Mouse (Mus musculus) stomach, postnatal 0 days (tissue): ENCODE measurements around the gene Amn. TPM values are rescaled to one million over a fixed set of nuclear protein-coding genes. Genes with fewer than 3 reads are reported as not detected.

ENCODE experiments used
- ATAC-seq: fragments of 200-750 bp; cut with Nextera tagmentation; 2 replicates; pipeline ENCODE4 v1.8.0; 2017; ENCODE audit not compliant: low FRiP score, low TSS enrichment
- DNase-seq: peaks from one replicate; pipeline ENCODE4 v3.0.0-alpha.2; 2016; ENCODE audit warnings: low spot score
- H3K27ac ChIP-seq: fragments of 300-500 bp; sonication (generic); replicated peaks from 2 replicates; pipeline ENCODE4 v1.5.1; 2014; ENCODE audit warnings: mild to moderate bottlenecking, control low read depth
- H3K27me3 ChIP-seq: fragments of 300-500 bp; sonication (generic); 2 replicates; pipeline ENCODE4 v1.6.1; 2014; ENCODE audit warnings: low read length; ENCODE audit not compliant: control insufficient read depth, insufficient read depth
- H3K36me3 ChIP-seq: fragments of 300-500 bp; sonication (generic); 2 replicates; pipeline ENCODE4 v1.6.1; 2014; ENCODE audit warnings: low read length, mixed read lengths; ENCODE audit not compliant: control insufficient read depth, insufficient read depth
- H3K4me1 ChIP-seq: fragments of 300-500 bp; sonication (generic); replicated peaks from 2 replicates; pipeline ENCODE4 v1.6.1; 2014; ENCODE audit warnings: antibody characterized with exemption; ENCODE audit not compliant: control insufficient read depth, insufficient read depth
- H3K4me2 ChIP-seq: fragments of 300-500 bp; sonication (generic); replicated peaks from 2 replicates; pipeline ENCODE4 v1.6.1; 2014; ENCODE audit warnings: low read depth, mild to moderate bottlenecking, control low read depth, moderate library complexity
- H3K4me3 ChIP-seq: fragments of 300-500 bp; sonication (generic); 2 replicates; pipeline ENCODE4 v1.5.1; 2014; ENCODE audit warnings: low read depth, low read length, control low read depth
- H3K9ac ChIP-seq: fragments of 300-500 bp; sonication (generic); 2 replicates; pipeline ENCODE4 v1.6.1; 2014; ENCODE audit warnings: mild to moderate bottlenecking, low read length, control low read depth, mixed read lengths
- H3K9me3 ChIP-seq: fragments of 300-500 bp; sonication (generic); 2 replicates; pipeline ENCODE4 v1.6.1; 2016; ENCODE audit warnings: low read length; ENCODE audit not compliant: control insufficient read depth
- CTCF ChIP-seq: IDR thresholded peaks from 2 replicates; pipeline ENCODE4 v1.5.1; 2016; ENCODE audit warnings: antibody characterized with exemption, low read depth, mild to moderate bottlenecking, moderate library complexity
- EP300 ChIP-seq: optimal IDR thresholded peaks from 2 replicates; pipeline ENCODE3; 2016; ENCODE audit warnings: antibody characterized with exemption
- WGBS: fragments of 180-500 bp; shearing (Covaris S2); extraction: QIAGEN DNeasy Blood & Tissue Kit; methylation state at CpG from one replicate; pipeline ENCODE4 v1.1.7; 2014; 5-methylcytosine and 5-hydroxymethylcytosine counted together
- polyA plus RNA-seq: library from polyadenylated mRNA; unstranded; fragments of >200 nt; fragmentation: Nextera tagmentation; extraction: Ambion mirVana; gene quantifications from 2 replicates; pipeline ENCODE4 v1.2.1, GENCODE M21; 2015

Amn gene
- polyA plus RNA-seq, 1 experiment from 2014 or later = 0.22 TPM

DNA sequence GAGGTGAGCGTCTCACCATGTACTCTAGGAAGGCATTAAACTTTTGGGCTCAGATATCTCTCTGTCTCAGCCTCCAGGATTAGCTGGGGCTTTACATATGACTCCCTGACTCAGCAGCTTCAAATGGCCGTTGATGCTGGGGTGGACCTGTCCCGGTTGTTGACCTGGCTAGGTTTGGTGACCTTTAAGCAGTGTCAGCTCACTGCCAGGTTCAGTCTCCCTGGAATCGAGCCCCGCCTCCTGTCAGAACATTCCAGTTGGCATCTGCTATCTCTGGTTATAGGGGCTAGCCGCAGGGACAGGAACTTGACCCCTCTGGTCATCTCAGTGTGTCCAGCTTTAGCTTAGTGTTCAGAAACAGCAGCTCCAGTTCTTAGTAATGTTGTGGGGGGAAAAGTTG is 5.5 kb downstream of the Amn start:
- 51% methylated on average over 6 of the region's 6 CpGs for WGBS
- H3K4me1 ChIP-seq = peaks cover 5% of the 10 kb centered on the region; the same call in 1 of the 2 replicates
- no peak overlapping the region for H3K27ac ChIP-seq
- no peak for ATAC-seq
- no peak overlapping the region for H3K9ac ChIP-seq
- no peak for DNase-seq
- H3K36me3 ChIP-seq = no peaks in the 10 kb centered on the region
- TF ChIP-seq CTCF = no peak
- no peak for TF ChIP-seq EP300
- H3K9me3 ChIP-seq = no peaks in the 10 kb centered on the region
- peaks cover 14% of the 10 kb centered on the region; the same call in 1 of the 2 replicates for H3K27me3 ChIP-seq
- H3K4me2 ChIP-seq = no peak overlapping the region
- no peak overlapping the region for H3K4me3 ChIP-seq

GRCm38 (mm10) chr12:111283573-111283972 is 12.7 kb downstream of the Amn start:
- Histone ChIP-seq H3K9ac (no peak overlapping the region), H3K4me1 (no peaks in the 10 kb centered on the region), H3K4me3 (no peak overlapping the region), H3K36me3 (no peaks in the 10 kb centered on the region), H3K27me3 (no peaks in the 10 kb centered on the region), H3K27ac (no peak overlapping the region), H3K9me3 (no peaks in the 10 kb centered on the region), H3K4me2 (no peak overlapping the region)
- ATAC-seq (no peak), DNase-seq (no peak)
- TF ChIP-seq CTCF (no peak), EP300 (no peak)
- WGBS = 79% methylated on average over 4 of the region's 4 CpGs

- Histone ChIP-seq H3K27me3 (no peaks in the 10 kb centered on the region), H3K4me3 (no peak overlapping the region), H3K27ac (no peak overlapping the region), H3K4me2 (no peak overlapping the region), H3K9ac (no peak overlapping the region), H3K9me3 (no peaks in the 10 kb centered on the region), H3K36me3 (no peaks in the 10 kb centered on the region), H3K4me1 (no peaks in the 10 kb centered on the region)
- no peak for TF ChIP-seq CTCF
- no peak for TF ChIP-seq EP300
- ATAC-seq = 0 out of 2 replicates have a peak, but pooled peaks have one; percentile 6
- peak; percentile 47 for DNase-seq
- 29% methylated on average over 10 of the region's 10 CpGs for WGBS
Observed at GRCm38 (mm10) chr12:111284532-111284931, 13.6 kb downstream of the Amn start.

- H3K4me2 ChIP-seq = no peak overlapping the region
- TF ChIP-seq EP300 (no peak), CTCF (no peak)
- no peak overlapping the region for H3K4me3 ChIP-seq
- H3K27ac ChIP-seq = no peak overlapping the region
- no peaks in the 10 kb centered on the region for H3K9me3 ChIP-seq
- H3K4me1 ChIP-seq = no peaks in the 10 kb centered on the region
- peaks cover 55% of the 10 kb centered on the region for H3K36me3 ChIP-seq
- H3K9ac ChIP-seq = no peak overlapping the region
- ATAC-seq (no peak), DNase-seq (no peak)
- H3K27me3 ChIP-seq = no peaks in the 10 kb centered on the region
- 90% methylated on average over 12 of the region's 12 CpGs for WGBS
Observed at GRCm38 (mm10) chr12:111293025-111293424, 22.1 kb downstream of the Amn start.

DNA sequence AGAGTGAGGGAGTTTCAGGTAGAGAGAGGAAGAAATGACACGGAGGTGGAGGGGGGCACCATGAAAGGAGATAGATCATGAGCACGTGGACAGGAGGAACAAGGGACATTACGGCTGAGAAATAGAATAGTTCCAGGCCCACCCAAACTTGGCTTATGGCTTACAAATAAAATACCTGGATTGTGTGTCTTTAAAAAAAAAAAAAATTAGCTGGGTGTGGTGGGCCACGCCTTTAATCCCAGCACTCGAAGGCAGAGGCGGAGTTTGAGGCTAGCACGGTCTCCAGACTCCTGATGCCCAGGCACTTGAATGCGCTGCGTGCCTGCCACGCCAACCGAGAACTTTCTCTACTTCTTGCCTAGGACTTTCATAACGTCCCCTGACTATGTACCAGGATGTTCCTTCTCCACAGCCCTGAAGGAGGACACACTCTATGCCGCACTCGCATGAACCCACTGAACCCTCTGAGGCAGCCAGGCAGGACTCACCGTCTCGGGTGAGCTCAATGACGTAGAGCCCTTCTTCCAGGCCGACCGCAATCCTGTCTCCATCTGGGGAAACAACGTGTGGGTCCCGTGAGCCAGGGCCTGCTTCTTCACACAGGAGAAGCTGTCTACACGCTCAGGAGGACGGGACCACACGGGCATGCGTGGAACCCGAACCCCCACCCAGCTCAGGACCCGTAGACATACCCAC is 30.6 kb downstream of the Amn start:
- Histone ChIP-seq H3K36me3 (peaks cover 49% of the 10 kb centered on the region), H3K4me1 (no peaks in the 10 kb centered on the region), H3K9ac (no peak overlapping the region), H3K4me2 (no peak overlapping the region), H3K9me3 (no peaks in the 10 kb centered on the region), H3K4me3 (no peak overlapping the region), H3K27me3 (no peaks in the 10 kb centered on the region), H3K27ac (no peak overlapping the region)
- DNase-seq = no peak
- TF ChIP-seq EP300 = no peak
- no peak for TF ChIP-seq CTCF
- ATAC-seq = no peak
- 94% methylated on average over 27 of the region's 27 CpGs for WGBS

DNA sequence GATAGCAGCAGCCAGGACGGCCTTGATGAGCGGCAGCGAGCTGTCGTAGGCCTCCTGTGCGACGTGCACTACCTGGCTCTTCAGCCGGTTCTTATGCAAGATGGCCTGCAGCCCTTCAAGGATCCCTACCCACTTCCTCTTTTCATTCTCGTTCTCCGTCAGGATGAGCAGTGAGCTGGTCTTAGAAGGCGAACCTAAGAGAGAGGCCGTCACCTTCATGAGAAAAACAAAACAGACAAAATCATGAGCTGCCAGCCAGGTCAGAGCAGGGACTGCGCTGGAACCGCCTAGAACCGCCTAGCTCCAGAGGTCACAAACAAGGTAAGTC is 31.1 kb downstream of the Amn start:
- H3K4me2 ChIP-seq = no peak overlapping the region
- H3K4me1 ChIP-seq = no peaks in the 10 kb centered on the region
- ATAC-seq (no peak), DNase-seq (no peak)
- no peak overlapping the region for H3K4me3 ChIP-seq
- peaks cover 49% of the 10 kb centered on the region for H3K36me3 ChIP-seq
- H3K27ac ChIP-seq = no peak overlapping the region
- TF ChIP-seq EP300 (no peak), CTCF (no peak)
- H3K9me3 ChIP-seq = no peaks in the 10 kb centered on the region
- 91% methylated on average over 14 of the region's 14 CpGs for WGBS
- H3K27me3 ChIP-seq = no peaks in the 10 kb centered on the region
- no peak overlapping the region for H3K9ac ChIP-seq
